Mouse (Mus musculus): ENCODE measurements around the gene Tfr2. TPM values are rescaled to one million over a fixed set of nuclear protein-coding genes. Genes with fewer than 3 reads are reported as not detected.

The Tfr2 gene
- polyA plus RNA-seq, 1 experiment from 2014 or later: 55.1 TPM

DNA sequence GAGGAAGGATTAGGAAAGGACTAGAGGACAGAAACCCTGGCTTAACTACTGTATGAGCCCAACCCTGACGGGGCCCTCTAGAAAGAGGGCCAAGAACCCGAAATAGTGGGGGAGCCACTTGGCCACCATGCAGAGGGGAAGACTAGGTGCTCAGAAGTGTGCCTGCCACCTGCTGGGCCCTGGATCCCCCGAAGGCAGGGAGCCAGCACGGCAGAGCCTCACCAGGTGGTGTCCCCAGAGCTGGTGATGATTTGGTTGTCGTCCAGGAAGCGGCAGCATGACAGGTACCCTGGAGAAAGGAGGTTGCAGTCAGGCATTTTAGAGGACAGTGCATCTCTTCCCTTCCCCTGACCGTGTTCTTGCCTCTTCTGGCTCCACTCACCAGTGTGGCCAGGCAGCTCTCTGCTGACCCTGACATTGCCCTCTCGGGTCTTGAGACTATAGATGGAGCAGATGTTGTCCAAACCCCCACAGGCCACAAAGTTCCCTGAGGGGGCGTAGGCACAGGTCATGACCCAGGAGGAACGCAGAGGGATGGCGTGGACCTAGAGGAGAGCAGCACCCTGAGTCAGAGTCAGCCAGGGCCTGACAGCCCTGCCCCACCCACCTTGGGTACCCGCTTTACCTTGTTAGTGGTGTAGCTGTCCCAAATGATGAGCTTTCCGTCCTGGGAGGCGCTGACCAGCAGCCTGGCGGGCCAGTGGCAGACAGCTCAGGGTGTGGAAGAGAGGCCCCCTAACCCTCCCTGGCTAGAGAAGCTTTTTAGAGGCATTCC lies 40.2 kb upstream of the Tfr2 start:
- Histone ChIP-seq H3K4me3 (replicated peaks) (peak overlapping the region; percentile 87), H3K27me3 (no peaks in the 10 kb centered on the region), H3K27ac (replicated peaks) (no peak overlapping the region), H3K9ac (no peak overlapping the region), H3K9me3 (replicated peaks) (no peaks in the 10 kb centered on the region), H3K4me1 (replicated peaks) (peaks cover 74% of the 10 kb centered on the region), H3K36me3 (replicated peaks) (peaks cover 61% of the 10 kb centered on the region), H3K4me2 (peak overlapping the region; percentile 93)
- WGBS (ENCODE audit: insufficient replicate concordance): 83% methylated on average over 15 of the region's 15 CpGs
- ATAC-seq (ENCODE audit: insufficient read depth): no peak

DNA sequence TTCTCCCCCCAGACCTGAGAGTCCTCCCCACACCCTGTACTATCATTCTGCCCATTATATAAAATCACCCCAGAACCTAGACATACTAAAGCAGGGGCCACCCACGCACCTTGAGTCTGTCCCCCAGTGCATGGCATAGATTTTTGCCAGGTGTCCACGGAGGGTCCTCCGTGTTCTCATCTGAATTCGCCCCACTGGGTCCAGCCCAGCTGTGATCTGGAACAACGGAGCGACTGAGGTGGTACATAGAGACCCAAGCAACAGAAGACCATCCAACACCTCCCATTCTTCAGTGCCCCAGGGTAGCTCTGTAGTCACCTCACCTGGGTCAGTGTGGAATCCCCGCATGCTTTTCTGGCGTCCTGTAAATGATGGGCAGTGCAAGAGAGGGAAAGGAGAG lies 39.6 kb upstream of the Tfr2 start:
- ATAC-seq (ENCODE audit: insufficient read depth): no peak
- Histone ChIP-seq H3K9me3 (replicated peaks) (no peaks in the 10 kb centered on the region), H3K4me1 (replicated peaks) (peaks cover 79% of the 10 kb centered on the region), H3K4me2 (peak overlapping the region; percentile 93), H3K9ac (no peak overlapping the region), H3K27ac (replicated peaks) (peak overlapping the region; percentile 92; the same call in 1 of the 2 replicates), H3K36me3 (replicated peaks) (peaks cover 55% of the 10 kb centered on the region), H3K4me3 (replicated peaks) (peak overlapping the region; percentile 87), H3K27me3 (no peaks in the 10 kb centered on the region)
- 88% methylated on average over 8 of the region's 8 CpGs for WGBS (ENCODE audit: insufficient replicate concordance)

DNA sequence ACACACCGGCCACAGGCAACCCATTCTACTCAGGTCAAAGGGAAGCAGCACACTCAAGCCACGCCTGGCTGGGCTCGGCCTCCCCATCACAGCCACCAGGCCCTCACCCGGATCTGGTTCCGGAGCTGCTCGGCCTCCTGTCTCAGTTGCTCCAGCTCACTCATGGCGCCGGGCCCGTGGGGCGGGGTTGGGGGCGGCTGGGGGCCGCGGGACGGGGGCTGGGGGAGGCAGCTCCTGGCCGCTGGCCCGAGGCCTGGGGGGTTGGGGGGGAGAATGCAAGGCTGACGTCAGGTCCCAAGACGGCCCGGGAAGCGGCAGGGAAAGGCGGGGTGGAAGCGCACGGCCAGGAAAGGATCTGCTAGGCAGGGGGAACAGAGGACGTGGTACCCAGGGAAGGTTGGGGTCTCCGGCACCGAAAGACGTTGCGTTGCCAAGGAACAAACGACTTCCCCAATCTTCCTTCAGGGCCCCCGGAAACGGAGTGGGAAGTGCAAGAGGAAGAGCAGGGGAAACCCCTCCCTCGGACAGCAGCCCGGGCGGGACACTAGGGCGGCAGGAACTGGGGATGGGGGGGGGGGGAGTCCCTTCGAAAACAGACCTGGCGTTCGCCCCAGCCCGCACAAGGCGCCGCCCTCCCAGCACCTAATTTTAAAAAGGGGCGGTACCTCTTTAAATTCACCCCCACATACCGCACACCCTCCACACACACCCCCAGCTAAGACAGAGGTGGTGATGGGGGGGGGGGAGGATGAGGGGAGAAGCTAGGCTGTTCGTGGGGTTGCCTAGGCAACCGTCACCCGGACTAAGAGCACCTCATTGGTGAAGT lies 38.8 kb upstream of the Tfr2 start:
- H3K36me3 ChIP-seq (replicated peaks): peaks cover 47% of the 10 kb centered on the region
- H3K4me1 ChIP-seq (replicated peaks): peaks cover 74% of the 10 kb centered on the region
- peak overlapping the region; percentile 89 for H3K9ac ChIP-seq
- peak overlapping the region; percentile 92 for H3K27ac ChIP-seq (replicated peaks)
- no peaks in the 10 kb centered on the region for H3K27me3 ChIP-seq
- peak overlapping the region; percentile 93 for H3K4me2 ChIP-seq
- ATAC-seq (ENCODE audit: insufficient read depth): peak; percentile 5
- H3K4me3 ChIP-seq (replicated peaks): peak overlapping the region; percentile 87
- WGBS (ENCODE audit: insufficient replicate concordance): 4% methylated on average over 46 of the region's 46 CpGs
- no peaks in the 10 kb centered on the region for H3K9me3 ChIP-seq (replicated peaks)

DNA sequence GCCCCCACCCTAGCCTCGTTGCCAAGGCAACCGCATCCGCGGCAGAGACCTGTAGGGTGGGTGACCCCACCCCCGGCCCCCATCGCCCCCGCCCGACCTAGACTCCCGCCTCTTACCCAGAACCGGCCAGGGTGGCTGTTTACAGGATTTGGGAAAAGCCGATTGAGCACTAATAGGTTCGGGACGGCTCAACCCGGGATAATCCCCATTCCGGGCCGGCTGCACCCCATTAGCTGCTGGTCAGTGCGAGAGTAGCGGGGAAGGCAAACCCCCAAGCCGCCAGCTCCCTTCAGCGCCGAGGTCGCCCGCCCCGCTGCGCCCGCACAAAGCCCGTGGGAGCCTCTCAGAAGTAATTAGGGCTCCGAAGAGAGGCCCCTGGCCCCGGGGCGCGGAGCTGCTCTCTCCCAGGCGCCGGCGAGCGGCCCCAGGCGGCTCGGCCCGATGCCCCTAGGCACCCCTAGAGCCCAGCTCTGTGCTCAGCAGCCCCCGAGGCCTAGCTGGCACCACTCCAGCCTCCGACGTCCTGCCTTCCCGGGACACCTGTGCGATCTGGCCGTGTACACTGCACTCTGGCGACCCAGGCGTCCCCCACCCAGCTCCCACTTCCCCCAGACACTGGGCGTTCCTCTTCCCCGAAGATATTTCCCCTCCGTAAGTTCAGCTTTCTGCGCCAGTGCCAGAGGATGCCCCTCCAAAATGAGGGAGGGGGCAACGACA lies 38.1 kb upstream of the Tfr2 start:
- Histone ChIP-seq H3K9ac (peak overlapping the region; percentile 89), H3K4me1 (replicated peaks) (peaks cover 67% of the 10 kb centered on the region), H3K9me3 (replicated peaks) (no peaks in the 10 kb centered on the region), H3K27me3 (no peaks in the 10 kb centered on the region), H3K36me3 (replicated peaks) (peaks cover 41% of the 10 kb centered on the region), H3K27ac (replicated peaks) (peak overlapping the region; percentile 92), H3K4me2 (peak overlapping the region; percentile 93), H3K4me3 (replicated peaks) (peak overlapping the region; percentile 87)
- ATAC-seq (ENCODE audit: insufficient read depth): peak; percentile 27
- WGBS (ENCODE audit: insufficient replicate concordance): under 1% methylated on average over 51 of the region's 51 CpGs

DNA sequence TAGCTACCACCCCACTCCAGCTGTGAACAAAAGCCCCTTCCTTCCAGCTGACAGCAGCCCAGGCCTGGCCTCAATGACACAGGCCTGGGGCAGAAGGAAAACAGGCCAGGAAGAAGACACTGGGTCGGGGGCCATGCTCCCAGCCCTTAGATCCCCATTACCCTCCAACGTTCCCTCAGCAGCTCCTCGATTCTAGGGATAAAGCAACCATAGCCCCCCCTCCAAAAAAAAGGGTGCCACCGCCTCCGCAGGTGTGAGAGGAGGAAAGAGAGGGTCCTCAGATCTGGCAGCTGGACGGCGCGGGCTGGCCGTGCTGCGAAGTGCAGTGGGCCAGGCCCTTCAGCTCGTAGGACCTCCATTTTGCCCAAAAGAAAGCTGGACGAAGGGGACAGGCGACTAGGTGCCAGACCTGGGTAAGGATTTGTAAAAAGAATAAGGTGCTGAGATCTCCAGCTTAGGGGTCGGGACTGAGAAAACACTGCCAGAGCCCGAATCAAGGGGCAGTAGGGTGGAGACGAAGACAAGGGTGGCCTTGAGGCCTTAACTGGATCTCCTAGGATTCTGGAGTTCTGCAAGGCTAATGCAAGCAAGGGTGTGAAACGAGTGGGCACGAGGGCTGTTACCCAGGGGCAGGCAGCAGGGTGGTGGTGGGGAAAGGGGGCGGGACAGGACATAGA lies 37.4 kb upstream of the Tfr2 start:
- peak overlapping the region; percentile 93 for H3K4me2 ChIP-seq
- peak overlapping the region; percentile 87 for H3K4me3 ChIP-seq (replicated peaks)
- H3K36me3 ChIP-seq (replicated peaks): peaks cover 34% of the 10 kb centered on the region
- WGBS (ENCODE audit: insufficient replicate concordance): under 1% methylated on average over 19 of the region's 19 CpGs
- 0 out of 2 replicates have a peak, but pooled peaks cover 2% of the 10 kb centered on the region for H3K27me3 ChIP-seq
- H3K4me1 ChIP-seq (replicated peaks): peaks cover 61% of the 10 kb centered on the region
- H3K9me3 ChIP-seq (replicated peaks): no peaks in the 10 kb centered on the region
- no peak for ATAC-seq (ENCODE audit: insufficient read depth)
- peak overlapping the region; percentile 89 for H3K9ac ChIP-seq
- peak overlapping the region; percentile 92 for H3K27ac ChIP-seq (replicated peaks)

DNA sequence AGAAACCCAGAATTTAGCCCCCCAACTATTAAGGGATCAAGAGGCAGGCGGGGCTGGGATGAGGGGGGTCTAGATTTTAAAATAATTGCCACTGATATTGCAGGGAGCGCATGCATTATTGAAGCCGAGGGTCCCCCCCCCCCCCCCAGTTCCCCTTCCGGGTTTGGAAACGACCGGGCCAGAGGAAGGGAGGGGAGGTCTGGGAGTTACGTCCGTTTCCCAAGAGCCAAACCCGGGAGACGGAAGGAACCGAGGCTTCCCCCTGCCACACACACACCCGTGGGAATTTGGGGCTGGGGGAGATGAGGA lies 36.9 kb upstream of the Tfr2 start:
- Histone ChIP-seq H3K4me1 (replicated peaks) (peaks cover 56% of the 10 kb centered on the region), H3K4me2 (peak overlapping the region; percentile 93), H3K27me3 (0 out of 2 replicates have a peak, but pooled peaks cover 2% of the 10 kb centered on the region), H3K36me3 (replicated peaks) (peaks cover 29% of the 10 kb centered on the region), H3K9me3 (replicated peaks) (no peaks in the 10 kb centered on the region), H3K9ac (peak overlapping the region; percentile 89), H3K4me3 (replicated peaks) (peak overlapping the region; percentile 87), H3K27ac (replicated peaks) (peak overlapping the region; percentile 92)
- ATAC-seq (ENCODE audit: insufficient read depth): peak; percentile 29
- 0% methylated on average over 11 of the region's 12 CpGs for WGBS (ENCODE audit: insufficient replicate concordance)

DNA sequence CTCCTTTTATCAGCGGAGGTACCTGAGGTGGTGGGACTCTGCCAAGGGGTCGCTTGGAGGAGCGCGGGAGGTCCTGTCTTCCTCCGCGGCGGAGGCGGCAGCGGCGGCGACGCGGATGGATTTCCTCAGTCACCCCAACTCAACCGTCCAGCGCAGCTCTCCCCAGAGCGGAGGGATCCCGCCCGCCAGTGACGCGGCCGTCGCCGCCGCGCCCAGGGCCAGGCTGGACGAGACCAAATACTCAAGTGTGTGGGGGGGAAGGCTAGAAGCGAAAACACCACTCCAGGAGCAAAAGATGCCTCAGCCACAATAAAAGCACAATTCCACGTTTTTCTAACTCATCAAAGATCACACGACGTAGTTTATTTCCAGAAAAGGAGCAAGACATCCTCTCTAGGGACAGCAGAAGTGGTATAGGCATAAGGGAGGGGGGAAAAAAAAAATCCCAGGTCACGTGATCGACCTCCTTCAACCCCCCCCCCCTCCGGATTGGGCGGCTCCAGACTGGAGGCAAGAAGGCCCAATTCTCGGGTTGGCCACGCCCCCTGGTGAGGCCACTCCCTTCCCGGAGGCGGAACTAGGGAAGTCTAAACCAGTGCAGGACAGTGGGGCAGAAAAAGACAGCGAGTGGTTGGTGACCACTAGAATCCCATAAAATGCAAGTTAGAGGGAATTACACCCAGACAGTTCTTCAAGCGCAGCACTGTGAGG lies 36.4 kb upstream of the Tfr2 start, which contains the start of the genes Epo and Gnb2:
Gene Epo, minus strand, starts transcription at position 126 of the 711 bp plus-strand sequence.
Gene Gnb2, minus strand, starts transcription at position 394 of the 711 bp plus-strand sequence.
- H3K4me3 ChIP-seq (replicated peaks): peak within 1 kb of the TSS; percentile 87
- 0 out of 2 replicates have a peak, but pooled peaks cover 2% of the 10 kb centered on the region for H3K27me3 ChIP-seq
- H3K36me3 ChIP-seq (replicated peaks): peaks cover 24% of the 10 kb centered on the region
- no peaks in the 10 kb centered on the region for H3K9me3 ChIP-seq (replicated peaks)
- peak within 1 kb of the TSS; percentile 93 for H3K4me2 ChIP-seq
- H3K9ac ChIP-seq: peak within 1 kb of the TSS; percentile 89
- peak; percentile 82 for ATAC-seq (ENCODE audit: insufficient read depth)
- peak within 1 kb of the TSS; percentile 92 for H3K27ac ChIP-seq (replicated peaks)
- under 1% methylated on average over 39 of the region's 40 CpGs for WGBS (ENCODE audit: insufficient replicate concordance)
- H3K4me1 ChIP-seq (replicated peaks): peaks cover 51% of the 10 kb centered on the region

DNA sequence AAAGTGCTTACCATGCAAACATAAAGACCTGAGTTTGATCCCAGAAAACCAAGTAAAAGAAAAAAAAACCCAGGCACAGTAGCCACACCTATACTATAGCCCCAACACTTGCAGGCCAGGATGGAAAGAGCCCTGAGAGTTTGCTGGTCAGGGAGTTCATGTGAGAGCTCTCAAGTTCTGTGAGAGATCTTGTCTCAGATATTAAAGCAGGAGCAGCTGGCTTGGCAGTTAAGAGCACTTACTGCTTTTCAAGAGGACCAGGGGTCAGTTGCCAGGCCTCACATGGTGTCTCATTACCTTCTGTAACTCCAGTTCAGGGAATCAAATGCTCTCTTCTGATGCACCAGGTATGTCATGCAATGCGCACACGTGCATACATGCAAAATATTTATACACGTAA lies 34.9 kb upstream of the Tfr2 start:
- no peak overlapping the region for H3K9ac ChIP-seq
- 0 out of 2 replicates have a peak, but pooled peaks cover 5% of the 10 kb centered on the region for H3K27me3 ChIP-seq
- ATAC-seq (ENCODE audit: insufficient read depth): no peak
- no peak overlapping the region for H3K27ac ChIP-seq (replicated peaks)
- H3K4me3 ChIP-seq (replicated peaks): no peak overlapping the region
- WGBS (ENCODE audit: insufficient replicate concordance): 80% methylated on average over 3 of the region's 3 CpGs
- H3K4me1 ChIP-seq (replicated peaks): peaks cover 37% of the 10 kb centered on the region
- no peaks in the 10 kb centered on the region for H3K9me3 ChIP-seq (replicated peaks)
- H3K36me3 ChIP-seq (replicated peaks): peaks cover 9% of the 10 kb centered on the region
- peak overlapping the region; percentile 5; the same call in 1 of the 2 replicates for H3K4me2 ChIP-seq

DNA sequence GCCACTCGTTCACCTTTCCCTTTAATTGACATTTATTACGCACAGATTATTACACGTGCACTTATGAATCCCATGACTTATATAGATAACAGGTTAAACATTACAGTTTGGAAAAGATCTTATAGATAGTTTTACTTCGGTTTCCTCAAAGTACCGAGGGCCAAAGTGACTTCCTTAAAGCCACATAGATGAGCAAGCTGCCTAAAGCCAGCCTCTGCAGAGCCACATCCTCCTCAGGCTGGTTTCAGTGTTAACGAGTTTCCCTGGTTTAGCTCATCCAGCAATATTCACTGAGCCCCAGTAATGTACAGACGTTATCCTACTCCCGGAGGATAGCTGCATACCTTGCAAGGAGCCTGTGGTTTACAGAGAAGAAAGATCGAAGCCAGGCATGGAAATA lies 34.3 kb upstream of the Tfr2 start:
- Histone ChIP-seq H3K9ac (no peak overlapping the region), H3K9me3 (replicated peaks) (no peaks in the 10 kb centered on the region), H3K4me3 (replicated peaks) (no peak overlapping the region), H3K27me3 (0 out of 2 replicates have a peak, but pooled peaks cover 5% of the 10 kb centered on the region), H3K36me3 (replicated peaks) (peaks cover 3% of the 10 kb centered on the region), H3K4me2 (peak overlapping the region; percentile 5; the same call in 1 of the 2 replicates), H3K27ac (replicated peaks) (no peak overlapping the region), H3K4me1 (replicated peaks) (peaks cover 31% of the 10 kb centered on the region)
- 46% methylated on average over 9 of the region's 9 CpGs for WGBS (ENCODE audit: insufficient replicate concordance)
- ATAC-seq (ENCODE audit: insufficient read depth): no peak

DNA sequence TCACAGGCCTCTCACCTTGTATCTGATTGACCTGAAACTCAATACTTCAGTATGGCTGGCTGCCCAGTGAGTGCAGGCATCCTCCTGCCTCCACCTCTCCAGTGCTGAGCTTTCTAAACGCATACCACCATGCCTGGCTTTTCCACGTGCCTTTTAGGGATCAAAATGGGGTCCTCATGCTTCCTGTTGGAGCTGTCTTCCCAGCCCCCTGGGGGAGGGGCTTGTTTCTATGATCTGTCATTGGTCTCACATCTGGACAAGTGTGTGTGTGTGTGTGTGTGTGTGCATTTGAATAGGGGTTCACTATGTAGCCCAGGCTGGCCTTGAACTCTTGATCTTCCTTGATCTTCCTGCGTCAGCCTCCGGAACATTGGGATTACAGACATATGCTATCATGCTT lies 32.2 kb upstream of the Tfr2 start:
- Histone ChIP-seq H3K36me3 (replicated peaks) (no peaks in the 10 kb centered on the region), H3K9me3 (replicated peaks) (no peaks in the 10 kb centered on the region), H3K9ac (no peak overlapping the region), H3K27ac (replicated peaks) (no peak overlapping the region), H3K4me1 (replicated peaks) (peaks cover 16% of the 10 kb centered on the region), H3K27me3 (0 out of 2 replicates have a peak, but pooled peaks cover 5% of the 10 kb centered on the region), H3K4me3 (replicated peaks) (no peak overlapping the region), H3K4me2 (no peak overlapping the region)
- no peak for ATAC-seq (ENCODE audit: insufficient read depth)
- 54% methylated on average over 4 of the region's 4 CpGs for WGBS (ENCODE audit: insufficient replicate concordance)

All from liver, embryonic 15.5 days (tissue).